Mouse (Mus musculus) spleen, postnatal 36 days (tissue): Measurements from ENCODE around the gene Zmat3.

Source experiments
- DNase-seq, 2 experiments: peaks; one replicate each; pipeline ENCODE4 v3.0.0; 2022; ENCODE audit warnings: low spot score in 2 of 2, mixed read lengths in 1 of 2

Gene Zmat3

DNA sequence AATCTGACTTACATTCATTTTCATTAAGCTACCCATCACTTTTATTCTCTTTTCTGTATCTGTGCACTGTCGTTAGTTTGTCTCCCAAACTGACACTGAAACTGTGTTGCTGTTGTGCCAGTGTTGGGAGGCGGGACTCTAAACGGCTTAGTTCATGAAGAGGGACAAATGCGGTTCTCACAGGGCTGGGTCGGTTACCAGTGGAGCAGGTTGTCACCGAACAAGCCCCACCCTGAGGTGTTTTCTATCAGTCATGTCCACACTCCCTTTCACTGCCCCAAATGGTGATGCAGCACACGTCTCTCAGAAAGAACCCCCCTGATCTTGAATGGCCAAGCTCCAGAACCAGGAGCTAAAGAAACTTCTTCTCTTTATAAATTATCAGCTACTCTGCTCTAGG lies 6.1 kb upstream of the Zmat3 start:
- DNase-seq, result peak in 1 of 2 experiments; percentile 31

DNA sequence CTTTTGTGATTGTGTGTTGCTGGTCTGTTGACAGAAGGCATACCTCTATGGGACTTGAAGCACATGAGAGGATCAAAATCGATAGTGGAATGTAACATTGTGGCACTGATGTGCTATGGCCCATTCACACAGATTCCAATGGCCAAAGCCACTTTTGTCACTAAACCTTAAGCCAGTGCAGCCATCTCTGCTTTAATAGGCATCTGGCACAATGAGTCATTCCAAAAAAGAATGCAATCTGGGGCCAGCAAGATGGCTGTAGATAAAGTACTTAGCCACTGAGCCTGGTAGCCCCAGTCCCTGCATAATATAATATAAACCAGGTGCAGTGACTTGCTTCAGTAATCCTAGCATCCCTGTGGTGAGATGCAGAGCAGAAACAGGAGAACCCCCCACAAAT lies 1.7 kb upstream of the Zmat3 start:
- no peak for DNase-seq

DNA sequence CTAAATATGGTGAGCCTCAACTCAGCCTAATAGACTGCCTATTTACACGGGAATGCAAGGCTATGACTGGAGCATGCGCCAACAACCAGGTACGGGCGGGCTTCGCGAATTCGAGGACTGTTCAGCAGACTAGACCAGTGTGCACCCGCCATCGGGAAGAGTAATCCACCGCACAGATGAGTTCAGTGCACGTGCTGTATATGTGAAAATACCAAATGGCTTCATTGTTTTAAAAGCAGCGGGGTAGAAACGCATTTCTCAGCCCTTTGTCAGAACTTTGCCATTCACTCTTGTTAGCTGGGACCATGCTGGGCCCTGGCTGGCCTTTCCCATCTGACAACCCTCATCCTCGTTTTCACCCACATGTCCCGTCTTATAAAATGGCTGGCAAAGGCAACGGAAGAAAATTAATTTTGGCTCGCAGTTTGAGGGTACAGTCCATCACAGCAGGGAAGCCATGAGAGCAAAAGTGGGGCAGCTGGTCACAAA lies 476 bp upstream of the Zmat3 start:
- no peak for DNase-seq

DNA sequence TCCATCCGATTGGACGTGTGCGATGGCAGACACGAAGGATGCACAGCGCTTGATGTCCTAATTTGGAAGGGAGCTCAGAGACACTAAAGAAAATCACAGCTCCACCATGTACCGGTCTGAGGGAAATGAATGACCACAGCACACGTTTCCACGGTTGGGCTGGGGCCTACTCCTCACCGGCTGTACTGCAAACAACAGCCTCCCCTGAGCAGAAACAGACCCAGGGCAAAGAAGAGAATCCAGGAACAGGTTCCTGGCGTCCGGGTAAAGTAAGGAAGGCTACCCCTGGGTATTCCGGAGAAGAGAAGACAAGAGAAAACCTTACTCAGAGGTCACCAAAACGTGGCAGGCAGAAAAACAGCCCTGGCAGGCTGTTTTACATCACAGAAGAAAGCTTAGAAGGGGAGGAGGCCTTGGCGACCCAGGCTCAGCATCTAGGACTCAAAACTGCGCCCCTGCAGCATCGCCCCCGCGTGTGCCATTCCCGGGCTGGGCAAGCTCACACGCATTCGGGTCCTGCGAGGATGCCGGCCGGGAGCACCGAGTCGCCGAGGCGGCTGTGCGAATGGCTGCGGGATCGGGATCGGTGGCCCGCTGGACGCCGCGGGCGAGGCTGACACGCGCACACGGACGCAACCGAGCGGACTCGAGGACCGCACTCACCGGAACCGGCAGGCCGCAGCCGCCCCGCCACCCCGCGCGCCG lies 821 bp downstream of the Zmat3 start:
- DNase-seq, result peak in 1 of 2 experiments; percentile 9

DNA sequence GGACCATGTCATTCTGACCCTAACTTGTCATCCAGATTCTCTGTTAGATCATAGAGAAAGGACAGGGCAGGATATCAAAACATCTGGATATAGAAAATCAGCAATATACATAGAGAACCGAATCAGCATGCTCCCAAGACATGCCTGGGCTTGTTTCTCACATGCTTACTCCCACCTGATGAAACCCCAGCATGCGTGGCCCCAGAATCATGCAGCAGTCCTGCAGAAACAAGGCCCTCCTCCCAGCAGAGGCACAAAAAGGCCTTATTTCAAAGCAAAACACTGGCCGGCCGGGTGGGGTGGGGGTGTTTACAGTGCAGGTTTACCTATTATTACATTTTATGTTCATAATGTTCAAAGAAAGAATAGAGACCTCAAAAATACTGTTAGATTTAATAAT lies 1.6 kb downstream of the Zmat3 start:
- DNase-seq, result no peak

DNA sequence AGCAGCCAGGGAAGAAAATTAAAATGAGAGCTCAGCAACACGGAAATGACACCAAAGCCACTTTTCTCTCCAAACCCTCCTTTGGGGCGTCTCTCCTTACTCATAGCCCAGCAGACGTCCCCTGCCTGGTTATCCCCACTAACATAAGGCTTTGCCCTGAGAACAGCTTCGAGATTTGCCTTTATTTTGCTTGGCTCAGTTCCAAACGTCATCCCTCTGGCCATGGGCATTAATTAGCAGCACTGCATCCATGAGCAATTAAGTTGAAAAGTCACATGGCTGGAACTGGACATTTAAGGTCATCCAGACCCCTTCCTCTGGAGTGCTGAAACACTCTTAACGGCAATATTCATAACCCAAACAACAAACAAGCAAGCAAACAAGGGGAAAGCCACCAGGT lies 4.6 kb downstream of the Zmat3 start:
- no peak for DNase-seq

DNA sequence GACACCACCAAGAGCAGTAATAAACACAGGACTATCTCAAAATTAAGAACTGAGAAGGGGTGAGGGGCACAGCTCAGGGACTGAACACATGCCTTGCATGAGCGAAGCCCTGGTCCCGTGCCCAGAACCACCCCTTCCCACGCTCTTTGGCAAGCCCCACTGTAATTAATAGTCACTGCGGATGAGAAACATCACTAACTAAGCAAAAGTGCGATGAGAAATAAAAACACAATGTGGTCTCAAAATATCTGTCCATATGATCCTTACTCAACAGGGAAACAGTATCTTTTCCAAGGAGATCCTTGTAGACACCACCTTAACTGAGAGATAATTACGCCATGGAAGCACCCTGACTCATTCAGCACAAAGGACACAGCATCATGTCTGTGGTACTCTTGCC lies 17.9 kb downstream of the Zmat3 start:
- DNase-seq, result no peak

DNA sequence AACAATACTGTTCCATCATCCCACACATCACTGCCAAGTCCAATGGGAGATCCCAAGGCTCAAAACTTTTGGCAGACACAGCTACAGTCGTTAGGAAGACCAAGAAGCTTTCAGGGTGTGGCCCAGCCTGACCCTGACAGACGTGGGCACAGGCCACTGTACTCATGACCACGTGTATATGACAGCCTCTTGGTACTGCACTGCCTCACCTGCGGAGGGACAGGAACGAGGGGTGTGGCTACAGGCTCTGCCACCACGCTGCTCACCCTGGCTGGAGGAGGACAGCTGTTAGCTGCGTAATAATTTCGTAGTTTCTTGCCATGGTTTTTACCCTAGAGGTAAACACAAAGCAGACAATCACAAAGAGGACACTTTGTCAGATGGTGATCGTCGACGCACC lies 20.6 kb downstream of the Zmat3 start:
- no peak for DNase-seq

DNA sequence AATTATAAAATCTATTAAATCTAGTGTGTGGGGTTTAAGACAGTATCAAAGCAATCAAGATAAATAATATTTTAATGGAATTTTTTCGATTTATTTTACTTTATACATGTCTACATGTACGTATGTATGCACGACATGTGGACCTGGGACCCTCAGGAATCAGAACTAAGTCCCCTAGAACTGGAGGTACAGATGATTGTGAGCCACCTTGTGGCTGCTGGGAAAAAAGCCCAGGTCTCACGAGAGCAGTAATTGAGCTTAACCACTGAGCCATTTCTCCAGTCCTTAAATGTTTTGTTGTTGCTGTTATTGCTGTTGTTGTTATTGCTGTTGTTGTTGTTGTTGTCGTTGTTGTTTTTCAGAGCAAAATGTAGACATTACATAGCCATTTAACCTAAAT lies 21.0 kb downstream of the Zmat3 start:
- DNase-seq, result no peak

DNA sequence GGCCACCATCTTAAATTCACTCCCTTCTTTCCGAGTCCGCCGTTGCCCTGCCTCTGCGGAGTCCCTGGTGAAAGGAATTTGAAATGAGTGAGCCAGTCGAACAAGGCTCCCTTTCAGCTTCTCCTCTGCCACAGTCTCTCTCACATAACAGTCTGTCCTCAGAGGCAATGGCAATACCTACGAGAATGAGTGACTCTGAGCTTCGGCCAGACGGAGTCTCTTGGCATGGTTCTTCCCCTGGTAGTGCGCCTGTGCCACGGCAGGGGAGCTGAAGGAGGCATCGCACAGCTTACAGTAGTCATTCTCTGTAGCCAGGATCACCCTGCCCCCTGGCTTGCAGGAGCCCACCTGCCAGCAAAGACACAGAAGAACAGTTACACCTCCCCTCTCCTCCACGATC lies 22.4 kb downstream of the Zmat3 start:
- no peak for DNase-seq

DNA sequence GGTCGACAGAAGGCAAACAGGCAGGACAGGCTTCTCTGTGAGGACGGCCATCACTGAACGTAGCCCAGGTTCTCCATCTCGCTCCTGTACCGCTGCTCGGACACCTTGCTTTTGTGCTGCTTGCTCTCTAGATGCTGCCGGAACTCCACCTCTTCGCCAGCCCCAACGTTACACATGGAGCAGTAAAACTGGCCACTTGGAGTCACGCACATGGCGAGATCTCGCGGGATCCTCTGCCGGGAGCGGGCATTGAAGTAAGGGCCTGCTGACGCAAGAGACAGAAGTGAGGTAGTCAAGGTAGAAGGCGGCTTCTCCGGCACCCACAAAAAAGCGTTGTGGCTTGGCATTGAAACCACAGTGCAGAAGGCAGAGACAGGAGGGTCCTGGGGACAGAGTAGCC lies 24.4 kb downstream of the Zmat3 start:
- DNase-seq, result no peak

DNA sequence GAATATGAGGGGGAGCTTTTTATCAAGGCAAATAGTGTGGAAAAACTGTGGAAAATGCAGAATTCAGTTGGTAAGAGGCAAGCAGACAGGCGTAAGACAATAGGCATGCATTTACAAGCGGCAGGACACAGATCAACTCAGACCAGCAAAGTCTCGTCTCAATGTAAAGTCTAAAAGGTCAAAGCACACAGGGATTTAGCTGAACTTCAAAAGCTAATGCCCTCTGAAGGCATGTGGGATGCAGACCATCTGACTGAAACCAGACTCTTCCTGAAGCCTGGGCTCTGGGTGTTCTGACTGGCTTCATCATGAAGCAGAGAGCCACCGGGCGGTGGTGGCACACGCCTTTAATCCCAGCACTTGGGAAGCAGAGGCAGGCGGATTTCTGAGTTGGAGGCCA lies 27.6 kb downstream of the Zmat3 start:
- DNase-seq, result no peak

DNA sequence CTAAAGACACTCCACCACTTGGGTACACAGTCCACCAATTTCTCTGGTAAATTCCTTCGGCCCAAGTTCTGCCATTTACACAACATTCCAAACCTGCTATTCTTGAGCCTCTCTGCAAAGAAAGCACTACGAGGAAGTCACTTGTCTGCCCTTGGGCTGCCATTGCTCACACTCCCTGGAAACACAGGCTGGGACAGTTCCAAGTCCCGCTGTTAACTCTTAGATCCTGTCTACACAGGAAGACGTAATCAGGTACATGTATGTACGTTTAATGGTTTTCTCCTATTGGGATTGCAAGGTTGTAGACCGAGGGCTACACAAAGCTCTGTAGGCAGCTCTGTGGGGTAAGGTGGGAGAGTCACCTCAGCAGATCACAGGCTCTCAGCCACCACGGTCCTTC lies 28.0 kb downstream of the Zmat3 start:
- no peak for DNase-seq

DNA sequence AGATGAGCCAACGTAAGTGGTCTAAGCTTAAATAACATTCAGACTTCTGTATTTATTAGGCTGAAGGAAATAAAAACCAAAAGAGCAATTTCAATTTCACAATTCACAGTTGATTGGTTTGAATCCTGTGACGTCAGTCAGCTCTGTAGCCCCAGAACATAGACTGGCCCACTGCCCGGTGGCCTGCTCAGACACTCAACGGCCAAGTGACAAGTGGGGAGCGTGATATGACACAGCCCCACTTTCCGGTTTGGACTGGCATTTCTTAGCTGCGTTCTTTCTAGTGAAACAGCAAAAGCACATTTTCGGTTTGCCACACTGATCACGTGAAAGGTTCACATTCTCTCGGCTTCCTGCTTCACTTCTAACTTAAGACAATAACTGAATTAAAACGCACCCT lies 30.9 kb downstream of the Zmat3 start:
- DNase-seq, result peak in 1 of 2 experiments; percentile 5

DNA sequence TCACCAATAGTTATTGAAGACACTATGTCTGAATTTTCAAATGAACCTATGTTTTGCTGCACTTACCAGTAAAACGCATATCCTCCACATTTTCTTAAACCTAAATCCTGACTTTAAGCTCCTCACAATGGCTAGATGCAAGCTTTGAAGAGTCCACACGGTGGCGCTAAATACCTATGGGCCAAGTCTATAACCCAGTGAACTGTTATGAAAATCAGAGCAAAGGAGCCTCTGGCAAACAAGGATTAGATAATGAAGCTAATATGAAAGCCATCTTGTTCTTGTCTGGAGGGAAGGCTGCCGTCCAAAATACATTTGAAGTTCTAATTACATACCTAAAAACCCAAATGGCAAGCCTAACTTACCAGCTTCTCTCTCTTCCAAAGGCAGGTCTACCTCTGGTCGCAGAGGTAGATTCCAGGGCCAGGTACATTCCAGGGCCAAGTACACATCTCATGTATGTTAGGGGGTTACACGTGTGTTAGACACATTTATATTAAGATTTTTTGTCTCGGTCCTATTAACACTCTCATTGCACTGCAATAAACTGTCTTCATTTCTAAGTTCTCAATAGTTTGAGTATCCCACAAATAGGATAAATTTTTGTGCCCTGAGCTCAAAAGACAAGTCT lies 32.2 kb downstream of the Zmat3 start:
- DNase-seq, result peak; percentile 45 to 56

DNA sequence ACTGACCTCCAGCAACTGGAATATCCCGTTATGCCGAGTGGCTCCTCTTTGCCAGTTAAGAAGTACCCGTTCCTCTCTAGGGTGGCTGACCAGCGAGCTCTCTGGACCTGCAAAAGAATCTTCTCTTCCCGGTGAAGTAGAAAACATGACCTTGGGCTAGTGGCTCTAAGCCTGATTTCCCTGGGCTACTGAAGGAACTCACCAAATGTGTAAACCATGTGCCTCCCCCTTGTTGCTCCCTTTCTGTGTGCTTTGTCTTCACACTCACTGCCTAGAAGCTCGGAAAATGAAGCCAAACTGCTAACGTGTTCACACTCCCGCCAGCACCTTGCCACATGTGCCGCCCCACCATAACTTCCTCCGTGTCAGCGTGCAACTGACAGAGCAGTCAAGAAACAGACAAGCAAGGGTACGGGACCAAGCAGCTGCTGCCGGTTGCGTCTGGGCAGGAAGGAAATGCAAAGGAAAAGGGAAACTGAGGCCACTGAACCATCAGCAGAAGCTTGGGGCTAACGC lies 47.9 kb downstream of the Zmat3 start:
- DNase-seq, result no peak

DNA sequence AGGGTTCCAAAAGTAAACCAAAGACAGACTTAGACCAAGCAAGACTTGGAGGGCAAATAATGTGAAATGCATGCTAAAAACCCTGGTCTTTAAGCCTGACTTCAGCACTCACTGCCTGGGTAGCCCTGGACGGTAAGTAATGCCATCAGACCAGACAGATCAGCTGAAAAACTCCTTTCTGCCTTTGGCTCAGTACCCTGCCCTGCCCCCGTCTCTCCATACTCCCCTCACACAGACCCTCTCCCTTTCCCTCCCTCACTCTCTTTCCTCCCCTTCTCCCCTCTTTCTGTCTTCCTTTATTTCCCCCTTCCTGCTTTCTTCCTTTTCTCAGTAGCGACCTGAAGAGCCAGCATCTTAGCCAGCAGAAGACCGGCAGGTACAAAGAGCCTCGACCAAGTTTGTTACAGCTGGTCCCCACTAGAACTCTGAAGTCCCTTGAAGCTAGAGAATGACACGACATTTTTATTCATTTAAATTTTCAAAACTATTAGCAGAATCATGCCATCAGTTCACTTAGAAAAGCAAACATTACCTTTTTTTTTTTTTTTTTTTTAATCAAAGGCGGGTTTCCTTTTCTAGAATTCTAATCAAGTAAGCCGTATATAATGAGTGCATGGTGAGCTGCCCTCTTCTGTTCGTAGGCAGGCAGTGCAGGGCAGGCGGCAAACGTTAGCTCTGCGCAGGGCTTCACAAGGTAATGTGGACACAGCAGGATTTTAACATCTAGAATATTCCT lies 48.5 kb downstream of the Zmat3 start:
- DNase-seq, result no peak

DNA sequence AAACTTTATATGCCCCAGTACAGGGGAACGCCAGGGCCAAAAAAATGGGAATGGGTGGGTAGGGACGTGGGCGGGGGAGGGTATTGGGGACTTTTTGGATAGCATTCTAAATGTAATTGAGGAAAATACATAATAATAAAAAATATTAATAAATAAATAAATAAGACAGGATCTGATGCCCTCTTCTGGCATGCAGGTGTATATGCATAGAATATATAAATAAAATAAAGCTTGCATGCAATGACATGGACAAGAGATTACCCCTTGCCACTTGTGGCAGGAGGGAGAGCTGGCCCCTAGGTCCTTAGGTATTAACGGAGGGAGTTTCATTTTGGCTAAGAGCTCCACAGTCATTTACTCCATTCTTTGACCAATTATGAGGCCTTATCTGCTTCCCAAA lies 51.1 kb downstream of the Zmat3 start:
- no peak for DNase-seq

DNA sequence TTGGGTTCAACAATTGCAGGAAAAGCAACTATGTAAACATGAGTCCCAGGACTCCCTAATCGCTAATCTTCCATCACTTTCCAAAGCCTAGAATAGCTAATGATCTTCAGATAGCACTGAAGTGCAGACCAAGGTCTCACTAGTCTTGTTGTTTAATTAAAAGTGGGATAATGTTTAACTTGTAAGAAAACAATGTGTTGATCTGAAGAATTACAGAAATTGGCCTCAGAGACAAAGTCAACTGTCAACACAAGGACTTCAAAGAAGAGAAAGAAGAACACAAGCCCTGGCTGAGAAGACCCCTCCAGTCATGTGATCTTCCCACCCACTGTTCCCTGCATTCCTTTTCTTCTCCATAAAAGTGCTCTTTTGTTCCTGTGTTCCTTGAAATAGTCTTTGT lies 61.6 kb downstream of the Zmat3 start:
- DNase-seq, result no peak

DNA sequence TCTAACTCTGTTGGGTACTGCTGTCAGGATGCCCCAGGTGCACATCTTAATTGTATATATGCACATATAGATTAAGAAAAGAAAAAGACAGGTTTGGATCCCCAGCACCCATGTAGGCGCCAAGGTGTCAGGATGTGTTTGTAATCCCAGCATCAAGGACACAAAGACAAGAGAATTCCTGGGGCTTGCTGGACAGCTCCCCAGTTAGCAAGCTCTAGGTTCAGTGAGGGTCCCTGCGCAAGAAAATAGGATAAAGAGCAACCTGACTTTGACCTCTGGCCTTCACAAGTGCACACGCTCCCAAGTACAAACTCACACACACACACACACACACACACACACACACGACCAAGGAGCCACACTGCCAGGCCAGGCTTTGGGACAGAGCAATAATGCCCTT lies 73.8 kb downstream of the Zmat3 start:
- DNase-seq, result no peak
